Mouse (Mus musculus): ENCODE results near the gene Acvr1.

GRCm38 (mm10) chr2:58548943-58549342, 18.0 kb downstream of the Acvr1 start:
- TF ChIP-seq CTCF (IDR thresholded peaks at IDR 0.05; ENCODE audit: low read depth) (no peak), EP300 (IDR thresholded peaks at IDR 0.05; ENCODE audit: low read depth) (no peak)

Measured in heart, postnatal 0 days (tissue).